Mouse (Mus musculus) lung, adult 2 months (tissue): ENCODE measurements around the gene Dusp6.

Experiments
- CTCF ChIP-seq: fragments of 200-500 bp; IDR thresholded peaks from 2 replicates; pipeline ENCODE4 v1.5.1; 2011; ENCODE audit warnings: mild to moderate bottlenecking, low read length, control low read depth; ENCODE audit not compliant: insufficient read depth
- POLR2A ChIP-seq: fragments of 200-500 bp; IDR thresholded peaks from 2 replicates; pipeline ENCODE4 v1.6.1; 2011; ENCODE audit warnings: low read depth, mild to moderate bottlenecking, control low read depth, low read length, borderline replicate concordance; ENCODE audit errors: extremely low read depth

DNA sequence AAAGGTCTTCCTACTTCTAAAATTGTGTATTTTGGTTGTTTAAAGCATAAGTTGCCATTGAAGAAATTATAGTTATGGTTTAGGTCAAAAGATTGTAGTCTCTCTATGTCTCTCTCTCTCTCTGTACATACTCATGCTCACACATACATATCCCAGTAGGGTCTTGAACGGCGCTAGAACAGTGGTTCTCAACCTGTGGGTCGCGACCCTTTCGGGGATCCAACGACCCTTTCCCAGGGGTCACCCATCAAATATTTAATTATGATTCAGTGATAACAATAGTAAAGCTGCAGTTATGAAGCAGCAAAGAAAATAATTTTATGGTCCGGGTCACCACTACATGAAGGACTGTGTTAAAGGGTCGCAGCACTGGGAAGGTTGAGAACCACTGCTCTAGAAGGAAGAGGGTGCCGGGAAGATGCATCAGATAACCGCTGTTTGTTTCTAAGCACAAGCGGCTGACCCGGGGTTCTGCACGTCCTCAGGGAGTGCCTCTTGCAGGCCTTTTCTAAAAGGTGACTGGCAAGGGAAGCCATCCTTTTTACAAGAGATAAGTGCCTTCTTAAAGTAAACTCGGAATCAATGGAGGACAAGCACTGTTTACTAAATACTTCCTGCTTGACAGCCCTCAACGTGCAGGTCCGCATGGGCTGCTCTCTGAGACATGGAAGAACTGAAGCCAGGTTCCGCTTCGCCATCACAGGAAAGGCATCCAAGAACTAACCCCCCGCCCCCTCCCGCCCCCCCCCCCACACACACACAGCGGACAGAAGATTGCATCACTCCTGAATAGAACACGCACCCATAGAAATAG, 16.2 kb downstream of the Dusp6 start:
- TF ChIP-seq POLR2A: no peak
- TF ChIP-seq CTCF: no peak
